Mouse (Mus musculus) lung, embryonic 14.5 days (tissue): Measurements from ENCODE around the gene Lonrf3. TPM values are rescaled to one million over a fixed set of nuclear protein-coding genes. Genes with fewer than 3 reads are reported as not detected.

Source experiments
- ATAC-seq: fragments of 200-750 bp; cut with Nextera tagmentation; 2 replicates; pipeline ENCODE4 v1.8.0; 2017; ENCODE audit warnings: mild to moderate bottlenecking, moderate TSS enrichment, moderate library complexity; ENCODE audit not compliant: insufficient read depth
- DNase-seq: peaks from one replicate; pipeline ENCODE4 v3.0.0-alpha.2; 2015
- H3K27ac ChIP-seq: fragments of 300-500 bp; sonication (generic); 2 replicates; pipeline ENCODE4 v1.5.1; 2014; ENCODE audit warnings: low read depth, mild to moderate bottlenecking, moderate library complexity
- H3K27me3 ChIP-seq: fragments of 300-500 bp; sonication (generic); 2 replicates; pipeline ENCODE4 v1.6.1; 2014; ENCODE audit warnings: low read length, control low read depth; ENCODE audit not compliant: insufficient read depth
- H3K36me3 ChIP-seq: fragments of 300-500 bp; sonication (generic); 2 replicates; pipeline ENCODE4 v1.6.1; 2014; ENCODE audit warnings: control low read depth; ENCODE audit not compliant: insufficient read depth
- H3K4me1 ChIP-seq: fragments of 300-500 bp; sonication (generic); 2 replicates; pipeline ENCODE4 v1.6.1; 2014; ENCODE audit warnings: antibody characterized with exemption, control low read depth; ENCODE audit not compliant: insufficient read depth
- H3K4me2 ChIP-seq: fragments of 300-500 bp; sonication (generic); 2 replicates; pipeline ENCODE4 v1.6.1; 2014; ENCODE audit warnings: mild to moderate bottlenecking
- H3K4me3 ChIP-seq: fragments of 300-500 bp; sonication (generic); 2 replicates; pipeline ENCODE4 v1.5.1; 2014; ENCODE audit warnings: low read depth, low read length
- H3K9ac ChIP-seq: fragments of 300-500 bp; sonication (generic); 2 replicates; pipeline ENCODE4 v1.6.1; 2014
- H3K9me3 ChIP-seq: fragments of 300-500 bp; sonication (generic); 2 replicates; pipeline ENCODE4 v1.6.1; 2016; ENCODE audit warnings: low read depth, low read length, control low read depth
- CTCF ChIP-seq: IDR thresholded peaks from 2 replicates; pipeline ENCODE4 v1.5.1; 2016; ENCODE audit warnings: antibody characterized with exemption, low read depth
- WGBS: fragments of 180-500 bp; shearing (Covaris S2); extraction: QIAGEN DNeasy Blood & Tissue Kit; methylation state at CpG from one replicate; pipeline ENCODE4 v1.1.7; 2014; 5-methylcytosine and 5-hydroxymethylcytosine counted together
- polyA plus RNA-seq: library from polyadenylated mRNA; unstranded; fragments of >200 nt; fragmentation: Nextera tagmentation; extraction: Ambion mirVana; gene quantifications from 2 replicates; pipeline ENCODE4 v1.2.1, GENCODE M21; 2014

Gene Lonrf3
- 0.71 and 1.0 TPM in 2 replicates for polyA plus RNA-seq

- H3K9ac ChIP-seq, result peak within 1 kb of the TSS; percentile 13; the same call in 1 of the 2 replicates
- 11% methylated on average over 67 of the region's 68 CpGs for WGBS
Measured at GRCm38 (mm10) chrX:36328271-36329039, at the start of gene Lonrf3. Lonrf3 (plus strand) TSS chrX:36328353.

DNA sequence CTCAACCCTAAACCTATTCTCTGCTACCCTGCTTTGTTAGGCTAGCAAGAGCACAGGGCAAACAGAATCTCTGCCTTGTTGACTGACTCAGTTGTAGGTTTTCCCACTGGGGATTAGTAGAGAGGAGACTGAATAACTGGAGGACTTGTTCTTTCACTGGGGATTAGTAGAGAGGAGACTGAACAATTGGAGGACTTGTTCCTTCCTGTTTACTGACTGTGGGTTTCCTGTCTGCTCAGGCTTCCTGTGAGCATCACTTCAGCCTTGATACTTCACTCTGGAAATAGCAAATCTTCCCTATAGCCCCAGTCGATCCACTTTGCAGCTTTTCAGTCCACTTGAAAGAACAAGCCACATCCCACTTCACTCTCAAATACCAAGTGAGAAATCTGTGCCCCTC lies 49.4 kb upstream of the Lonrf3 start:
- no peaks in the 10 kb centered on the region for H3K27me3 ChIP-seq
- no peaks in the 10 kb centered on the region for H3K36me3 ChIP-seq
- H3K4me3 ChIP-seq, result no peak overlapping the region
- no peak overlapping the region for H3K27ac ChIP-seq
- H3K4me1 ChIP-seq, result no peaks in the 10 kb centered on the region
- ATAC-seq (no peak), DNase-seq (no peak)
- no peak for TF ChIP-seq CTCF
- no peak overlapping the region for H3K4me2 ChIP-seq
- WGBS, result 43% methylated on average over 1 of the region's 1 CpGs
- H3K9ac ChIP-seq, result no peak overlapping the region
- H3K9me3 ChIP-seq, result no peaks in the 10 kb centered on the region

More at GRCm38 (mm10) chrX:36328271-36329039, at the start of gene Lonrf3:
- Histone ChIP-seq H3K36me3 (no peaks in the 10 kb centered on the region), H3K27ac (no peak within 1 kb of the TSS), H3K9me3 (no peaks in the 10 kb centered on the region), H3K4me3 (peak within 1 kb of the TSS; percentile 43), H3K4me2 (peak within 1 kb of the TSS; percentile 76), H3K27me3 (peaks cover 7% of the 10 kb centered on the region), H3K4me1 (no peaks in the 10 kb centered on the region)
- peak; percentile 82 for DNase-seq
- TF ChIP-seq CTCF, result no peak
- ATAC-seq, result peak; percentile 75

- no peaks in the 10 kb centered on the region for H3K36me3 ChIP-seq
- H3K27me3 ChIP-seq, result no peaks in the 10 kb centered on the region
- ATAC-seq (no peak), DNase-seq (no peak)
- 77% methylated on average over 3 of the region's 3 CpGs for WGBS
- H3K4me3 ChIP-seq, result no peak overlapping the region
- TF ChIP-seq CTCF, result no peak
- no peak overlapping the region for H3K27ac ChIP-seq
- H3K9ac ChIP-seq, result no peak overlapping the region
- H3K9me3 ChIP-seq, result no peaks in the 10 kb centered on the region
- no peaks in the 10 kb centered on the region for H3K4me1 ChIP-seq
- no peak overlapping the region for H3K4me2 ChIP-seq
Measured at GRCm38 (mm10) chrX:36311420-36311819, 16.7 kb upstream of the Lonrf3 start.

GRCm38 (mm10) chrX:36327491-36328255 lies 480 bp upstream of the Lonrf3 start:
- 11% methylated on average over 19 of the region's 20 CpGs for WGBS
- Histone ChIP-seq H3K9me3 (no peaks in the 10 kb centered on the region), H3K4me1 (no peaks in the 10 kb centered on the region), H3K4me3 (peak overlapping the region; percentile 43; the same call in 1 of the 2 replicates), H3K27me3 (peaks cover 7% of the 10 kb centered on the region), H3K4me2 (peak overlapping the region; percentile 76), H3K27ac (no peak overlapping the region), H3K9ac (no peak overlapping the region), H3K36me3 (no peaks in the 10 kb centered on the region)
- 0 out of 2 replicates have a peak, but pooled peaks have one; percentile 37 for TF ChIP-seq CTCF
- no peak for ATAC-seq
- DNase-seq, result peak; percentile 42

DNA sequence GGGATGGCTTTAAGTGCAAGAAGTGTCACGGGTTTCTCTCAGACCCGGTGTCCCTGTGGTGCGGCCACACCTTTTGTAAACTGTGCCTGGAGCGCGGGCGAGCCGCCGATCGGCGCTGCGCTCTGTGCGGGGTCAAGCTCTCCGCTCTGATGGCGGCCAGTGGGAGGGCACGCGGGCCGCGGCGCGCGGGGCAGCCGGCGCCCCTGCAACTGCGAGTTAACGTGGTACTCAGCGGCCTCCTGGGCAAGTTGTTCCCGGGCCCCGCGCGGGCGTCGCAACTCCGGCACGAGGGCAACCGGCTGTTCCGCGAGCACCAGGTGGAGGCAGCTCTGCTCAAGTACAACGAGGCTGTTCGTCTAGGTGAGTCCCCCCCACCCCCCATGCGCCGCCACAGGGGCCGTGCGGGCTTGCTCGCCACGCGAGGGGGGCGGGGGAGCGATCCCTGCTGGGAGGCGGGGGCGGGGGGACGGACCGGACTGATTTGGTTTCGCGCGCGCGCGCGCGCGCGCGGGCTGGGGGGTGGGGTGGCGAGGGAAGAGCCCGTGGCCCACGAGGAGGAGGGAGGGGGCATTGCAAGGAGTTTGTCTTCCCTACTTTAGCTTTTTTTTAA lies 992 bp downstream of the Lonrf3 start:
- Histone ChIP-seq H3K27me3 (peaks cover 7% of the 10 kb centered on the region), H3K9ac (peak overlapping the region; percentile 13; the same call in 1 of the 2 replicates), H3K36me3 (no peaks in the 10 kb centered on the region), H3K27ac (no peak overlapping the region), H3K4me3 (peak overlapping the region; percentile 43), H3K9me3 (no peaks in the 10 kb centered on the region), H3K4me1 (no peaks in the 10 kb centered on the region), H3K4me2 (peak overlapping the region; percentile 76)
- DNase-seq (peak; percentile 4), ATAC-seq (peak; percentile 22; the same call in 1 of the 2 replicates)
- WGBS, result 16% methylated on average over 48 of the region's 66 CpGs
- TF ChIP-seq CTCF, result no peak

DNA sequence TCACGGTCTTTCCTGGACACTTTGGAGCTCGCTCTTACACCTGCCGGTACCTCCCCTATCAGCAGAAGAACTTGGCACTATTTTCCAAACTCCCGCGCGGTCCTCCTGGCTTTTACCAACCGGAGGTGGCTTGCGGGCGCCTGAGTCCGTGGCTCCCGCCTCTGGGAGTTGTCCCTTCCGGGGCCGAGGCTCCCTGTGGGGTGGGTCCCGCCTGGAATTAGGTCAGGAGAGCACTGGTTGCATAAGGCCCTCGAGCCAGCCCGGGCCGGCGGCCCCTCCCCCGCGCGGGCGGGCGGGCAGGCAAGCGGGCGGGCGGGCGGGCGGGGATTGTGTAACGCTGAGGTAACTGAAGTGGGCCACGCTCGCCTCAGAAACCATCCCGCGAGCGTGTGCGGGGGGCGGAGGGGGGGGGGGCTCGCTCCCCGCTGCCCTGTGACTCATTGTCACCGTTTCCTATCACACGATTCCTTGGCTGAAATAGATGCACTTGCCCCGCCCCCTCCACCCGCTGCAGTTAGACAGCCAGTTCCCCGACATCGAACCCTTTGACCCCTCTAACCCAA lies 1.8 kb downstream of the Lonrf3 start:
- 7% methylated on average over 31 of the region's 44 CpGs for WGBS
- Histone ChIP-seq H3K27ac (no peak overlapping the region), H3K9ac (no peak overlapping the region), H3K4me2 (peak overlapping the region; percentile 76), H3K9me3 (no peaks in the 10 kb centered on the region), H3K27me3 (peaks cover 7% of the 10 kb centered on the region), H3K36me3 (no peaks in the 10 kb centered on the region), H3K4me3 (peak overlapping the region; percentile 43), H3K4me1 (no peaks in the 10 kb centered on the region)
- DNase-seq, result peak; percentile 37
- TF ChIP-seq CTCF, result no peak
- ATAC-seq, result peak; percentile 53; the same call in 1 of the 2 replicates
